Mouse (Mus musculus): Measurements from ENCODE around the gene AI837181.
A peak's percentile ranks its signal among the peaks of the same experiment; 100 is the strongest.

Gene AI837181

DNA sequence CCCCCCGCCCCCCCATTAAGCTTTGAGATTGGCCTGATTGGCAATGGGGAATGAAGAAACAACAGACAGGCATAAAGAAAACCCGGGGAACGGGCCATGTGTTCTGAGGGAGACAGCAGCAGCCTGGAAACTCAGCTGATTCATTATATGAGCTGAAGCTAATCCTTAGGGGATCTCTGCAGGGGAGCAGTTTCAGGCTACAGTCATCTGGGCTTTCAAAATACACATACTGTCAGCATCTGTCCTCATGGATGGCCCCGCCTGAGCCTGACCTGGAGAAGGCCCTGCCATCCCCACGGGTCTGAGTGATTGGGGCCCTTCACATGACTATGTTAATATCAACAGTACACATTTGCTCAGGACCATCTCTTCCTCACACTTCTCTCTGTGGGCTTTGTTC, 46.9 kb downstream of the AI837181 start:
- DNase-seq (ENCODE audit: low spot score in 2 of 2), result no peak

DNA sequence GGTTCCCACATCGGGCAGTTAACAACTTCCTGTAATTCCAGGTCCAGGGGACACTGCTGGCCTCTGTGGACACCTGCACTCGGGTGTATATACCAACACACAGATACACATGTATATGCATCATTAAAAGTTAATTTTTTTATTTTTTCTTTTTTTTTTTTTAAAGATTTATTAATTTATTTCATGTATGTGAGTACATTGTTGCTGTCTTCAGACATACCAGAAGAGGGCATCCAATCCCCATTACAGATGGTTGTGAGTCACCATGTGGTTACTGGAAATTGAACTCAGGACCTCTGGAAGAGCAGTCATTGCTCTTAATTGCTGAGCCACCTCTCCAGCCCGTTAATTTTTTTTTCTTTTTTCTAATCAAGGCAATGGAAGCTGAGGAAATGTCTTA, 47.9 kb downstream of the AI837181 start:
- DNase-seq (ENCODE audit: low spot score in 2 of 2), result no peak

- peak; percentile 77 to 79 for DNase-seq (ENCODE audit: low spot score in 2 of 2)
These were observed 48.8 kb downstream of the AI837181 start, which contains the start of gene Efemp2 for GRCm38 (mm10) chr19:5473720-5474119. TSS of gene Efemp2 (plus strand) at chr19:5473954.

DNA sequence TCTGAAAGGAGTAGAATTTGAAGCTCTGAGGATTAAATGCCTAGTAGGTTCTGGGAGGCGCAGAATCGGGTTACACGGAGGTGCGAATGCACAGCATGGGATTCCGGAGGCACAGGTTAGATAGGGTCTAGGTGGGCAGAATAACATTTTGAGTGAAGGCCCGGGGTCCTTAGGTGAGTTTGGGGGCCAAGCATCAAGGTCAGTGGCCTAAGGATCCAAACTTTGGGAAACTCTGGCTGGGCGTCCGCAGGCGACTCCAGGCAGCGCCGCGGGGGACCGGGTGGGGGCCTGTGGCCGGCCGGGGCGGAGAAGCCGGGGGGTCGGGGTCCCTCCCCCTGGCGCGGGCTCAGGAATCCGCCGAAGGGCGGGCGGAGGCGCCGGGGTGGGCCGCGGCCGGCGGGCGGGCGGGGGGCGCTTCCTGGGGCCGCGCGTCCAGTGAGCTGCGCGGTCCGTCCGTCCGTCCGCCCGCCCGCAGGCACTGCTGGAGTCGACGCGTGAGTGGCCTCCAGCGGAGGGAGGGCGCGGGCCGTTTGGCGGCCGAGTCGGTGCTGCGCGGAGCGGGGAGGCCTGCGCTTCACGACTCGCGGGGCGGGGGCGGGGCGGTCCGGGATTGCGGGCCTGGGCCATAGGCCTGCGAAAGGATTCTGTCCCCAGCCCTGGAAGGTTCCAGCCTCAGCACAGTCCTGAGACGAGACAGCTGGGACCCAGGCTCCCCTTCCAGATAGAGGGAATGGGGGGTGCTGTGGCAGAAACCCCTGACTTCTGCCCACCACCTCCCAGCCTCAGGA, 49.5 kb downstream of the AI837181 start:
- no peak for DNase-seq (ENCODE audit: low spot score in 2 of 2)

GRCm38 (mm10) chr19:5475069-5475714, 50.2 kb downstream of the AI837181 start:
- DNase-seq (ENCODE audit: low spot score in 2 of 2), result no peak
